Mouse (Mus musculus) CH12.LX (cell line): ENCODE measurements around the gene Sbf2. TPM values are rescaled to one million over a fixed set of nuclear protein-coding genes. Genes with fewer than 3 reads are reported as not detected.
"Not testable (repeated sequence)": the region's sequence is repeated elsewhere in the genome, so short reads cannot be mapped to it uniquely, and the experiment has no call there.

ENCODE experiments used
- DNase-seq: peaks from one replicate; pipeline ENCODE4 v3.0.0-alpha.2; 2013; ENCODE audit errors: extremely low read depth
- H3K27ac ChIP-seq: 2 replicates; pipeline ENCODE4 v1.5.1; 2012; ENCODE audit warnings: low read depth, mild to moderate bottlenecking, control low read depth, moderate library complexity; ENCODE audit not compliant: insufficient read depth
- H3K27me3 ChIP-seq: replicated peaks from 2 replicates; pipeline ENCODE3; 2012; ENCODE audit warnings: inconsistent platforms
- H3K36me3 ChIP-seq, 2 experiments: replicated peaks in 1 of 2; 2 replicates each; pipeline versions ENCODE3 to v1.6.1; 2012; ENCODE audit warnings: inconsistent platforms in 1 of 2, low read length in 1 of 2, mild to moderate bottlenecking in 1 of 2, mixed read lengths in 1 of 2, moderate library complexity in 1 of 2; ENCODE audit not compliant: control insufficient read depth in 1 of 2, insufficient read depth in 1 of 2
- H3K4me1 ChIP-seq, 2 experiments: 2 replicates each; pipeline ENCODE4 v1.6.1; 2012; ENCODE audit warnings: inconsistent platforms in 1 of 2, moderate library complexity in 1 of 2; ENCODE audit not compliant: insufficient read depth in 2 of 2, control insufficient read depth in 1 of 2
- H3K4me2 ChIP-seq: 2 replicates; pipeline ENCODE4 v1.6.1; 2012; ENCODE audit warnings: low read depth, mild to moderate bottlenecking, control low read depth; ENCODE audit not compliant: poor library complexity, insufficient read depth, severe bottlenecking
- H3K4me3 ChIP-seq, 3 experiments: fragments of 150-350 bp in 1 of 3; sonication (generic) in 1 of 3; replicated peaks in 1 of 3; 2 replicates each; pipeline versions ENCODE3 to v1.5.1; 2011 to 2012; ENCODE audit warnings: low read depth in 2 of 3, low read length in 2 of 3, mild to moderate bottlenecking in 2 of 3, moderate library complexity in 2 of 3, control low read depth in 1 of 3, improper control_type of control experiment in 1 of 3, inconsistent platforms in 1 of 3, mixed read lengths in 1 of 3; ENCODE audit not compliant: poor library complexity in 1 of 3
- H3K79me2 ChIP-seq: replicated peaks from 2 replicates; pipeline ENCODE4 v1.6.1; 2012; ENCODE audit warnings: mild to moderate bottlenecking, moderate library complexity; ENCODE audit not compliant: control insufficient read depth, poor library complexity, insufficient read depth, severe bottlenecking; ENCODE audit errors: extremely low read depth
- H3K9ac ChIP-seq: 2 replicates; pipeline ENCODE4 v1.6.1; 2012; ENCODE audit warnings: low read depth, mild to moderate bottlenecking, control low read depth, moderate library complexity; ENCODE audit not compliant: insufficient read depth
- H3K9me3 ChIP-seq: replicated peaks from 2 replicates; pipeline ENCODE3; 2012; ENCODE audit warnings: low read length, inconsistent platforms, mixed read lengths
- CHD2 ChIP-seq: IDR thresholded peaks from 2 replicates; pipeline ENCODE4 v1.6.1; 2011; ENCODE audit warnings: low read length, improper control_type of control experiment
- E2F4 ChIP-seq: IDR thresholded peaks from 2 replicates; pipeline ENCODE4 v1.6.1; 2011; ENCODE audit warnings: low read depth, low read length, improper control_type of control experiment; ENCODE audit not compliant: insufficient replicate concordance
- ELF1 ChIP-seq: IDR thresholded peaks from 2 replicates; pipeline ENCODE4 v1.6.1; 2014; ENCODE audit warnings: low read depth, mild to moderate bottlenecking, inconsistent platforms, low read length, improper control_type of control experiment
- ETS1 ChIP-seq: conservative IDR thresholded peaks from 2 replicates; pipeline ENCODE4 v1.6.1; 2012; ENCODE audit warnings: low read depth, mild to moderate bottlenecking, inconsistent platforms, low read length, improper control_type of control experiment, moderate library complexity
- GABPA ChIP-seq: IDR thresholded peaks from 2 replicates; pipeline ENCODE4 v1.6.1; 2012; ENCODE audit warnings: low read depth, low read length, improper control_type of control experiment, inconsistent platforms; ENCODE audit not compliant: insufficient replicate concordance
- IRF4 ChIP-seq: IDR thresholded peaks from 2 replicates; pipeline ENCODE4 v1.6.1; 2014; ENCODE audit warnings: low read depth, mild to moderate bottlenecking, inconsistent platforms, low read length, improper control_type of control experiment
- JUN ChIP-seq: IDR thresholded peaks from 2 replicates; pipeline ENCODE4 v1.6.1; 2011; ENCODE audit warnings: low read depth, mild to moderate bottlenecking, low read length, improper control_type of control experiment, moderate library complexity; ENCODE audit not compliant: insufficient read depth
- JUND ChIP-seq: conservative IDR thresholded peaks from 2 replicates; pipeline ENCODE4 v1.6.1; 2011; ENCODE audit warnings: low read depth, low read length, improper control_type of control experiment
- KAT2A ChIP-seq: IDR thresholded peaks from 2 replicates; pipeline ENCODE4 v1.6.1; 2012; ENCODE audit warnings: low read length, improper control_type of control experiment, inconsistent platforms; ENCODE audit not compliant: insufficient replicate concordance
- MAFK ChIP-seq: IDR thresholded peaks from 2 replicates; pipeline ENCODE4 v1.6.1; 2011; ENCODE audit warnings: low read length, improper control_type of control experiment; ENCODE audit not compliant: insufficient replicate concordance
- MAZ ChIP-seq: IDR thresholded peaks from 2 replicates; pipeline ENCODE4 v1.6.1; 2012; ENCODE audit warnings: low read depth, mild to moderate bottlenecking, inconsistent platforms, low read length, improper control_type of control experiment, moderate library complexity
- MEF2A ChIP-seq: IDR thresholded peaks from 2 replicates; pipeline ENCODE4 v1.6.1; 2014; ENCODE audit warnings: low read depth, mild to moderate bottlenecking, inconsistent platforms, low read length, improper control_type of control experiment, borderline replicate concordance
- MXI1 ChIP-seq: IDR thresholded peaks from 2 replicates; pipeline ENCODE4 v1.6.1; 2011; ENCODE audit warnings: mild to moderate bottlenecking, low read depth, low read length, improper control_type of control experiment
- NRF1 ChIP-seq: IDR thresholded peaks from 2 replicates; pipeline ENCODE4 v1.6.1; 2014; ENCODE audit warnings: low read depth, mild to moderate bottlenecking, inconsistent platforms, low read length, improper control_type of control experiment, moderate library complexity
- RAD21 ChIP-seq: IDR thresholded peaks from 2 replicates; pipeline ENCODE4 v1.6.1; 2011; ENCODE audit warnings: low read depth, mild to moderate bottlenecking, low read length, improper control_type of control experiment, moderate library complexity
- RCOR1 ChIP-seq: conservative IDR thresholded peaks from 2 replicates; pipeline ENCODE4 v1.6.1; 2012; ENCODE audit warnings: low read depth, mild to moderate bottlenecking, inconsistent platforms, low read length, improper control_type of control experiment
- SIN3A ChIP-seq: IDR thresholded peaks from 2 replicates; pipeline ENCODE4 v1.6.1; 2012; ENCODE audit warnings: low read length, improper control_type of control experiment, inconsistent platforms
- SMC3 ChIP-seq: IDR thresholded peaks from 2 replicates; pipeline ENCODE4 v1.6.1; 2011; ENCODE audit warnings: low read depth, low read length, improper control_type of control experiment
- UBTF ChIP-seq: IDR thresholded peaks from 2 replicates; pipeline ENCODE4 v1.6.1; 2012; ENCODE audit warnings: low read depth, mild to moderate bottlenecking, inconsistent platforms, low read length, improper control_type of control experiment, moderate library complexity
- ZNF384 ChIP-seq: IDR thresholded peaks from 2 replicates; pipeline ENCODE4 v1.6.1; 2012; ENCODE audit warnings: low read depth, low read length, improper control_type of control experiment, inconsistent platforms
- dilution Hi-C: fragments of 300-500 bp; cut with MboI; formaldehyde crosslinking; loops from 2 replicates; pipeline ENCODE4 v1.14.3; 2020; ENCODE audit warnings: low sequenced_read_pairs; ENCODE audit not compliant: extremely low pct_unique_long_range_greater_than_20kb, extremely low pct_ligation_motif_present
- in situ Hi-C: fragments of 300-500 bp; cut with MboI; formaldehyde crosslinking; loops from 3 replicates; pipeline ENCODE4 v1.14.3; 2019; ENCODE audit warnings: low sequenced_read_pairs, low pct_ligation_motif_present, low pct_unique_long_range_greater_than_20kb, mixed read lengths
- polyA plus RNA-seq: library from polyadenylated mRNA; unstranded; fragments of >175 nt; gene quantifications from 2 replicates; pipeline ENCODE4 v1.2.1, GENCODE M21; 2012; ENCODE audit warnings: low read depth; ENCODE audit not compliant: insufficient read length
- total RNA-seq, 2 experiments: library from RNA; depleted of rRNA; stranded (reverse); fragments of 300-350 nt in 1 of 2; fragments of >200 nt in 1 of 2; gene quantifications; 2 replicates each; pipeline ENCODE4 v1.2.3; 2012 to 2014

Sbf2 gene
- total and polyA plus RNA-seq, 3 experiments: 9.5 to 21.5 (median 11.4) TPM

DNA sequence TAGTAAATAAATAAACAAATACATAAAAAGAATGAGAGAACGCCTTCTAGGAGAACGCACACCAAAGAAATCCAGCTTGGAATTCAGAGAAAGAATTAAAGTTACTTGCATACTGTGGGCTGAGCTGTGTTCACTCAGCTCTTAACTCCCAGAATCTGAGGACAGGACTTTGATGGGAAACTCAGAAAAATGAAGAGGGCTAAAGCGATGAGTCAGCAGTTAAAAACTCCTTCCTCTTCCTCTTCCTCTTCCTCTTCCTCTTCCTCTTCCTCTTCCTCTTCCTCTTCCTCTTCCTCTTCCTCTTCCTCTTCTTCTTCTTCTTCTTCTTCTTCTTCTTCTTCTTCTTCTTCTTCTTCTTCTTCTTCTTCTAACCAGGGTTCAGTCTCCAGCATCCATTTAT lies 25.2 kb upstream of the Sbf2 start:
- H3K79me2 ChIP-seq, dilution Hi-C loops, H3K36me3 ChIP-seq, in situ Hi-C loops, H3K27ac ChIP-seq, H3K4me3 ChIP-seq, DNase-seq, H3K4me2 ChIP-seq, H3K9me3 ChIP-seq, H3K4me1 ChIP-seq, H3K27me3 ChIP-seq, H3K9ac ChIP-seq: not testable (repeated sequence)
- TF ChIP-seq MAFK: peak; percentile 83

- H3K4me2 ChIP-seq: no peak overlapping the region
- H3K27me3 ChIP-seq: no peaks in the 10 kb centered on the region
- H3K36me3 ChIP-seq: no peaks in the 10 kb centered on the region
- no peak overlapping the region for H3K4me3 ChIP-seq
- in situ Hi-C loops: no loop called here
- H3K4me1 ChIP-seq: no peaks in the 10 kb centered on the region
- H3K9ac ChIP-seq: no peak overlapping the region
- no peak overlapping the region for H3K27ac ChIP-seq
- DNase-seq: no peak
- H3K9me3 ChIP-seq: no peaks in the 10 kb centered on the region
- H3K79me2 ChIP-seq: no peaks in the 10 kb centered on the region
- TF ChIP-seq SMC3 (no peak), UBTF (no peak), JUND (no peak), JUN (no peak), MAZ (no peak), MXI1 (no peak), KAT2A (no peak), ETS1 (no peak), RCOR1 (no peak), IRF4 (no peak), GABPA (no peak), E2F4 (no peak), ZNF384 (no peak), CHD2 (no peak), MEF2A (no peak), NRF1 (no peak), ELF1 (no peak), RAD21 (no peak), SIN3A (no peak)
- TF ChIP-seq, all 38 proteins: peak for 0
- dilution Hi-C loops: no loop called here
Measured at GRCm38 (mm10) chr7:110639291-110639915, 24.7 kb upstream of the Sbf2 start.
